Mouse (Mus musculus): ENCODE measurements around the gene Rem2. TPM values are rescaled to one million over a fixed set of nuclear protein-coding genes. Genes with fewer than 3 reads are reported as not detected.

The Rem2 gene
- polyA plus RNA-seq (2014; fragmentation: Nextera tagmentation; extraction: Ambion mirVana): 1.5 and 2.0 TPM in 2 replicates

GRCm38 (mm10) chr14:54475941-54476844, at the start of gene Rem2:
TSS of gene Rem2 (plus strand) at chr14:54476100.
- under 1% methylated on average over 23 of the region's 23 CpGs for WGBS
- H3K27ac ChIP-seq (ENCODE audit: low read length): no peak within 1 kb of the TSS
- ATAC-seq (ENCODE audit: insufficient number of reproducible peaks, insufficient read depth, low FRiP score, low read depth): peak; percentile 62

GRCm38 (mm10) chr14:54426689-54427398, 49.1 kb upstream of the Rem2 start, which contains the start of gene Mrpl52:
TSS of gene Mrpl52 (plus strand) at chr14:54426909.
- Histone ChIP-seq H3K27me3 (ENCODE audit: control insufficient read depth, insufficient read depth, low read length) (no peaks in the 10 kb centered on the region), H3K9ac (replicated peaks; ENCODE audit: low read depth, low read length) (peak within 1 kb of the TSS; percentile 77), H3K9me3 (ENCODE audit: control insufficient read depth, low read depth, low read length) (no peaks in the 10 kb centered on the region), H3K4me1 (ENCODE audit: control insufficient read depth, insufficient read depth, low read length) (peaks cover 15% of the 10 kb centered on the region; the same call in 1 of the 2 replicates), H3K4me2 (replicated peaks; ENCODE audit: low read depth, low read length) (peak within 1 kb of the TSS; percentile 74), H3K27ac (ENCODE audit: low read length) (peak within 1 kb of the TSS; percentile 89), H3K4me3 (ENCODE audit: low read depth, low read length) (peak within 1 kb of the TSS; percentile 94), H3K36me3 (ENCODE audit: control insufficient read depth, insufficient read depth, low read length) (peaks cover 6% of the 10 kb centered on the region; the same call in 1 of the 2 replicates)
- under 1% methylated on average over 48 of the region's 48 CpGs for WGBS
- peak; percentile 64; the same call in 1 of the 2 replicates for ATAC-seq (ENCODE audit: insufficient number of reproducible peaks, insufficient read depth, low FRiP score, low read depth)

More at GRCm38 (mm10) chr14:54475941-54476844, at the start of gene Rem2:
- peak within 1 kb of the TSS; percentile 86 for H3K4me2 ChIP-seq (replicated peaks; ENCODE audit: low read depth, low read length)
- H3K4me1 ChIP-seq (ENCODE audit: control insufficient read depth, insufficient read depth, low read length): peaks cover 6% of the 10 kb centered on the region
- H3K27me3 ChIP-seq (ENCODE audit: control insufficient read depth, insufficient read depth, low read length): 0 out of 2 replicates have a peak, but pooled peaks cover 16% of the 10 kb centered on the region
- no peaks in the 10 kb centered on the region for H3K36me3 ChIP-seq (ENCODE audit: control insufficient read depth, insufficient read depth, low read length)
- peak within 1 kb of the TSS; percentile 41; the same call in 1 of the 2 replicates for H3K9ac ChIP-seq (replicated peaks; ENCODE audit: low read depth, low read length)
- H3K9me3 ChIP-seq (ENCODE audit: control insufficient read depth, low read depth, low read length): no peaks in the 10 kb centered on the region
- peak within 1 kb of the TSS; percentile 41 for H3K4me3 ChIP-seq (ENCODE audit: low read depth, low read length)

- Histone ChIP-seq H3K27ac (ENCODE audit: low read length) (no peak overlapping the region), H3K4me1 (ENCODE audit: control insufficient read depth, insufficient read depth, low read length) (peaks cover 15% of the 10 kb centered on the region; the same call in 1 of the 2 replicates), H3K9ac (replicated peaks; ENCODE audit: low read depth, low read length) (no peak overlapping the region), H3K9me3 (ENCODE audit: control insufficient read depth, low read depth, low read length) (no peaks in the 10 kb centered on the region), H3K27me3 (ENCODE audit: control insufficient read depth, insufficient read depth, low read length) (no peaks in the 10 kb centered on the region), H3K4me2 (replicated peaks; ENCODE audit: low read depth, low read length) (peak overlapping the region; percentile 74), H3K36me3 (ENCODE audit: control insufficient read depth, insufficient read depth, low read length) (peaks cover 6% of the 10 kb centered on the region; the same call in 1 of the 2 replicates), H3K4me3 (ENCODE audit: low read depth, low read length) (peak overlapping the region; percentile 94)
- ATAC-seq (ENCODE audit: insufficient number of reproducible peaks, insufficient read depth, low FRiP score, low read depth): no peak
- 93% methylated on average over 7 of the region's 7 CpGs for WGBS
Measured at GRCm38 (mm10) chr14:54427696-54428095, 48.2 kb upstream of the Rem2 start.

- no peak overlapping the region for H3K27ac ChIP-seq (ENCODE audit: low read length)
Measured at GRCm38 (mm10) chr14:54428421-54428820, 47.5 kb upstream of the Rem2 start.

GRCm38 (mm10) chr14:54429332-54430093, 46.4 kb upstream of the Rem2 start:
- H3K4me1 ChIP-seq (ENCODE audit: control insufficient read depth, insufficient read depth, low read length): peaks cover 27% of the 10 kb centered on the region
- H3K27ac ChIP-seq (ENCODE audit: low read length): peak overlapping the region; percentile 45; the same call in 1 of the 2 replicates
- H3K36me3 ChIP-seq (ENCODE audit: control insufficient read depth, insufficient read depth, low read length): peaks cover 6% of the 10 kb centered on the region; the same call in 1 of the 2 replicates
- 44% methylated on average over 7 of the region's 7 CpGs for WGBS
- no peak overlapping the region for H3K9ac ChIP-seq (replicated peaks; ENCODE audit: low read depth, low read length)
- ATAC-seq (ENCODE audit: insufficient number of reproducible peaks, insufficient read depth, low FRiP score, low read depth): no peak
- H3K9me3 ChIP-seq (ENCODE audit: control insufficient read depth, low read depth, low read length): no peaks in the 10 kb centered on the region
- no peak overlapping the region for H3K4me3 ChIP-seq (ENCODE audit: low read depth, low read length)
- H3K4me2 ChIP-seq (replicated peaks; ENCODE audit: low read depth, low read length): peak overlapping the region; percentile 85; the same call in 1 of the 2 replicates
- H3K27me3 ChIP-seq (ENCODE audit: control insufficient read depth, insufficient read depth, low read length): no peaks in the 10 kb centered on the region

More at GRCm38 (mm10) chr14:54428421-54428820, 47.5 kb upstream of the Rem2 start:
- no peak overlapping the region for H3K9ac ChIP-seq (replicated peaks; ENCODE audit: low read depth, low read length)
- no peak for ATAC-seq (ENCODE audit: insufficient number of reproducible peaks, insufficient read depth, low FRiP score, low read depth)
- no peak overlapping the region; the same call in 1 of the 2 replicates for H3K4me2 ChIP-seq (replicated peaks; ENCODE audit: low read depth, low read length)
- no peaks in the 10 kb centered on the region for H3K27me3 ChIP-seq (ENCODE audit: control insufficient read depth, insufficient read depth, low read length)
- H3K9me3 ChIP-seq (ENCODE audit: control insufficient read depth, low read depth, low read length): no peaks in the 10 kb centered on the region
- H3K4me3 ChIP-seq (ENCODE audit: low read depth, low read length): no peak overlapping the region
- peaks cover 19% of the 10 kb centered on the region; the same call in 1 of the 2 replicates for H3K4me1 ChIP-seq (ENCODE audit: control insufficient read depth, insufficient read depth, low read length)
- WGBS: 75% methylated on average over 5 of the region's 5 CpGs
- peaks cover 6% of the 10 kb centered on the region; the same call in 1 of the 2 replicates for H3K36me3 ChIP-seq (ENCODE audit: control insufficient read depth, insufficient read depth, low read length)

- Histone ChIP-seq H3K27ac (ENCODE audit: low read length) (peak overlapping the region; percentile 99), H3K4me2 (replicated peaks; ENCODE audit: low read depth, low read length) (peak overlapping the region; percentile 85), H3K27me3 (ENCODE audit: control insufficient read depth, insufficient read depth, low read length) (no peaks in the 10 kb centered on the region), H3K36me3 (ENCODE audit: control insufficient read depth, insufficient read depth, low read length) (peaks cover 9% of the 10 kb centered on the region), H3K9ac (replicated peaks; ENCODE audit: low read depth, low read length) (peak overlapping the region; percentile 96), H3K9me3 (ENCODE audit: control insufficient read depth, low read depth, low read length) (no peaks in the 10 kb centered on the region), H3K4me1 (ENCODE audit: control insufficient read depth, insufficient read depth, low read length) (peaks cover 30% of the 10 kb centered on the region), H3K4me3 (ENCODE audit: low read depth, low read length) (peak overlapping the region; percentile 91)
- 7% methylated on average over 18 of the region's 18 CpGs for WGBS
- ATAC-seq (ENCODE audit: insufficient number of reproducible peaks, insufficient read depth, low FRiP score, low read depth): no peak
Measured at GRCm38 (mm10) chr14:54430406-54431145, 45.3 kb upstream of the Rem2 start.

- Histone ChIP-seq H3K36me3 (ENCODE audit: control insufficient read depth, insufficient read depth, low read length) (peaks cover 18% of the 10 kb centered on the region), H3K27ac (ENCODE audit: low read length) (peak within 1 kb of the TSS; percentile 99)
- under 1% methylated on average over 47 of the region's 49 CpGs for WGBS
Measured at GRCm38 (mm10) chr14:54431334-54432077, 44.4 kb upstream of the Rem2 start, which contains the start of gene Mmp14. TSS of gene Mmp14 (plus strand) at chr14:54431612.

More at GRCm38 (mm10) chr14:54431334-54432077, 44.4 kb upstream of the Rem2 start, which contains the start of gene Mmp14:
- Histone ChIP-seq H3K27me3 (ENCODE audit: control insufficient read depth, insufficient read depth, low read length) (no peaks in the 10 kb centered on the region), H3K9ac (replicated peaks; ENCODE audit: low read depth, low read length) (peak within 1 kb of the TSS; percentile 96), H3K4me1 (ENCODE audit: control insufficient read depth, insufficient read depth, low read length) (peaks cover 30% of the 10 kb centered on the region), H3K9me3 (ENCODE audit: control insufficient read depth, low read depth, low read length) (no peaks in the 10 kb centered on the region), H3K4me3 (ENCODE audit: low read depth, low read length) (peak within 1 kb of the TSS; percentile 91), H3K4me2 (replicated peaks; ENCODE audit: low read depth, low read length) (peak within 1 kb of the TSS; percentile 85)
- ATAC-seq (ENCODE audit: insufficient number of reproducible peaks, insufficient read depth, low FRiP score, low read depth): peak; percentile 21; the same call in 1 of the 2 replicates

All from stomach, embryonic 14.5 days (tissue).